Mouse (Mus musculus): ENCODE measurements around the gene Klhl32.

DNA sequence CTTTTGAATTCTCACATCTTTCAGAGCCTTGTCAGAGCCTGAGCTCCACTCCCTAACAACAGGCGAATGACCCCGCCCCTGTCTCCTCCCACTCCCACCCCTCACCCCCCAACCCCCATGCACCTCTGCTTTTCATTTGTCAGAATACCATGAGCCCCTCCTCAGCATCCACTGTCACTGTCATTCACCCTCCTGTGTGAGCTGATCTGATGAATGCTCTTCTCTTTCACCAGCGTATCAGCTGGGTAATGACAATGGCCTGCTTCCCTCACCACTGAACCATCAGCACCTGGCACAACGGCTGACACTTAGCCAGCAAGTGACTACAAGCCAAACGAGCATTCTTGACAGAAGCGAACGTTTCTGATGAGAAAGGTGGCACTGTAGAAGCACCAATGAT, 15.4 kb downstream of the Klhl32 start:
- TF ChIP-seq POLR2A (IDR thresholded peaks at IDR 0.05; ENCODE audit: borderline replicate concordance, low read depth, low read length), result no peak
- no peak for TF ChIP-seq CTCF (IDR thresholded peaks at IDR 0.05; ENCODE audit: low read depth, low read length)
